Mouse (Mus musculus): ENCODE measurements around the gene Ism2. TPM values are rescaled to one million over a fixed set of nuclear protein-coding genes. Genes with fewer than 3 reads are reported as not detected.
A peak's percentile ranks its signal among the peaks of the same experiment; 100 is the strongest.

The Ism2 gene
- polyA plus RNA-seq, 1 experiment from 2014 or later: 1.1 TPM

GRCm38 (mm10) chr12:87266108-87266826, 33.2 kb downstream of the Ism2 start, which contains the start of the genes Vipas39 and Ahsa1:
Gene Vipas39, minus strand, starts transcription at chr12:87266256.
Gene Ahsa1, plus strand, starts transcription at chr12:87266479.
- peak; percentile 52 for TF ChIP-seq CTCF (IDR thresholded peaks at IDR 0.05; ENCODE audit: low read depth)
- Histone ChIP-seq H3K36me3 (ENCODE audit: insufficient read depth) (peaks cover 40% of the 10 kb centered on the region), H3K4me1 (ENCODE audit: insufficient read depth) (0 out of 2 replicates have a peak, but pooled peaks cover 13% of the 10 kb centered on the region), H3K4me3 (ENCODE audit: low read depth, low read length) (peak within 1 kb of the TSS; percentile 84), H3K9me3 (ENCODE audit: low read depth, low read length) (no peaks in the 10 kb centered on the region), H3K27ac (ENCODE audit: low read depth) (peak within 1 kb of the TSS; percentile 89), H3K9ac (peak within 1 kb of the TSS; percentile 89), H3K27me3 (ENCODE audit: insufficient read depth, low read length) (no peaks in the 10 kb centered on the region), H3K4me2 (peak within 1 kb of the TSS; percentile 82)
- DNase-seq: peak; percentile 97
- WGBS: under 1% methylated on average over 31 of the region's 31 CpGs
- ATAC-seq (ENCODE audit: insufficient read depth): peak; percentile 98

GRCm38 (mm10) chr12:87265444-87265843, 34.1 kb downstream of the Ism2 start:
- Histone ChIP-seq H3K27ac (ENCODE audit: low read depth) (peak overlapping the region; percentile 44; the same call in 1 of the 2 replicates), H3K9me3 (ENCODE audit: low read depth, low read length) (no peaks in the 10 kb centered on the region), H3K9ac (peak overlapping the region; percentile 89), H3K36me3 (ENCODE audit: insufficient read depth) (peaks cover 39% of the 10 kb centered on the region), H3K4me3 (ENCODE audit: low read depth, low read length) (peak overlapping the region; percentile 84), H3K4me1 (ENCODE audit: insufficient read depth) (0 out of 2 replicates have a peak, but pooled peaks cover 13% of the 10 kb centered on the region), H3K27me3 (ENCODE audit: insufficient read depth, low read length) (no peaks in the 10 kb centered on the region), H3K4me2 (peak overlapping the region; percentile 75)
- DNase-seq (peak; percentile 15), ATAC-seq (ENCODE audit: insufficient read depth) (no peak)
- 19% methylated on average over 11 of the region's 11 CpGs for WGBS
- TF ChIP-seq CTCF (IDR thresholded peaks at IDR 0.05; ENCODE audit: low read depth): no peak

DNA sequence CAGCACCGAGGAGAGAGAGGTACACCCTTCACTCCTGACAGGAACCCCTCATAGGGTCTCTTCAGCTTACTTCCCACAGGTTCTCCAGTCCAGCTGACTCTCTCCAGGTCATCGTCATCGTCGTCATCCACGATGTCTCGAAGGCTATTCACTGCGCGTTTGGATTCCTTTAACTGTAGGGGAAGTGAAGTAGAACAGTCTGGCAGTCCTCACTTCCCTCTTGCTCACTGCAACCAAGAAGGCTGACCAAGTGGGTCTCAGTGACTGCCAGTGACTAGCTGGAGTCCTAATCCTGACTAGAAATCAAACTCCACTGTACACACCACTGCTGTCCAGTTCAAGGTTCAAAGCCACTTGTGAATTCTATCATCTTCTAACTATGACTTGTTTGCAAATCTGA, 38.9 kb downstream of the Ism2 start:
- no peak for TF ChIP-seq CTCF (IDR thresholded peaks at IDR 0.05; ENCODE audit: low read depth)
- Histone ChIP-seq H3K4me2 (no peak overlapping the region), H3K36me3 (ENCODE audit: insufficient read depth) (peaks cover 68% of the 10 kb centered on the region), H3K27ac (ENCODE audit: low read depth) (no peak overlapping the region), H3K27me3 (ENCODE audit: insufficient read depth, low read length) (no peaks in the 10 kb centered on the region), H3K9ac (no peak overlapping the region), H3K4me3 (ENCODE audit: low read depth, low read length) (no peak overlapping the region), H3K9me3 (ENCODE audit: low read depth, low read length) (no peaks in the 10 kb centered on the region), H3K4me1 (ENCODE audit: insufficient read depth) (0 out of 2 replicates have a peak, but pooled peaks cover 6% of the 10 kb centered on the region)
- no peak for ATAC-seq (ENCODE audit: insufficient read depth)
- DNase-seq: no peak
- 95% methylated on average over 8 of the region's 8 CpGs for WGBS

DNA sequence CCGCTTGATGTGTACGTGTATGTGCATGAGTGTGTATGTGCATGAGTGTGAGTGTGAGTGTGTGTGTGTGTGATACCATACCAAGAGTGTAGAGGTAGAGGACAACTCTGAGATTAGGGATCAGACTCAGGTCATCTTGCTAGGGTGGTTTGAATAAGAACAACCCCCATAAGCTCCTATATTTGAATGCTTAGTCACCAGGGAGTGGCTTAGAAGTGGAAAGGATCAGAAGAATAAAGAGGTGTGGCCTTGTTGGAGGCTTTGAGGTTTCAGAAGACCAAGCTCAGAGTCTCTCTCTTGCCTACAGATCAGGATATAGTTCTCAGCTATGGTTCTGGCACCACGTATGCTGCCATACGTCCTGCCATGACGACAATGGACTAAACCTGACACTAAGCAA, 42.9 kb downstream of the Ism2 start:
- no peaks in the 10 kb centered on the region for H3K27me3 ChIP-seq (ENCODE audit: insufficient read depth, low read length)
- no peak overlapping the region; the same call in 1 of the 2 replicates for H3K9ac ChIP-seq
- WGBS: 92% methylated on average over 5 of the region's 5 CpGs
- H3K36me3 ChIP-seq (ENCODE audit: insufficient read depth): peaks cover 86% of the 10 kb centered on the region
- no peaks in the 10 kb centered on the region for H3K9me3 ChIP-seq (ENCODE audit: low read depth, low read length)
- no peak overlapping the region for H3K4me3 ChIP-seq (ENCODE audit: low read depth, low read length)
- TF ChIP-seq CTCF (IDR thresholded peaks at IDR 0.05; ENCODE audit: low read depth): no peak
- H3K27ac ChIP-seq (ENCODE audit: low read depth): no peak overlapping the region
- H3K4me1 ChIP-seq (ENCODE audit: insufficient read depth): no peaks in the 10 kb centered on the region
- no peak for DNase-seq
- H3K4me2 ChIP-seq: no peak overlapping the region
- ATAC-seq (ENCODE audit: insufficient read depth): no peak

GRCm38 (mm10) chr12:87253878-87254277, 45.6 kb downstream of the Ism2 start:
- Histone ChIP-seq H3K9ac (no peak overlapping the region), H3K27me3 (ENCODE audit: insufficient read depth, low read length) (no peaks in the 10 kb centered on the region), H3K27ac (ENCODE audit: low read depth) (no peak overlapping the region), H3K9me3 (ENCODE audit: low read depth, low read length) (no peaks in the 10 kb centered on the region), H3K4me2 (no peak overlapping the region), H3K4me3 (ENCODE audit: low read depth, low read length) (no peak overlapping the region), H3K36me3 (ENCODE audit: insufficient read depth) (peaks cover 89% of the 10 kb centered on the region), H3K4me1 (ENCODE audit: insufficient read depth) (no peaks in the 10 kb centered on the region)
- TF ChIP-seq CTCF (IDR thresholded peaks at IDR 0.05; ENCODE audit: low read depth): no peak
- no peak for ATAC-seq (ENCODE audit: insufficient read depth)
- no peak for DNase-seq
- 93% methylated on average over 6 of the region's 6 CpGs for WGBS

DNA sequence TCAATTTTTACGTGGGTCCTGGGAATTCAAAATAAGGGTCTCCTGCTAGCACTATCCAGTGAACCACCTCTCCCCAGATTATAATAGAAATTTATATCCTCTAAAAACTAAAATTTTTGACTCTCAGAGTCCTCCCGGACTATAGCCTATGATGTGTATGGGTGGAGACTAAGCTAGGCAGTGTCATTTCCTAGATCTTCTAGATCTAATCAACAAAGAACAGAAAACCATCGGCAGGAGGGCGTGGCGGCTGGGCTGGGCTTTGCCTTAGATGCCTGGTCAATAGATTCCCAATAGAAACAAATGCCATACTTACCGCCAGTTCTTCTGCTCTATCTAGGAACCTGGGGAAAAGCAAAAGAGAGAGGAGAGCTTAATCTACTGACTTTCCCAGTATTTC, 49.3 kb downstream of the Ism2 start:
- Histone ChIP-seq H3K4me2 (no peak overlapping the region), H3K9ac (no peak overlapping the region), H3K4me1 (ENCODE audit: insufficient read depth) (no peaks in the 10 kb centered on the region), H3K9me3 (ENCODE audit: low read depth, low read length) (no peaks in the 10 kb centered on the region), H3K27ac (ENCODE audit: low read depth) (no peak overlapping the region), H3K4me3 (ENCODE audit: low read depth, low read length) (no peak overlapping the region), H3K36me3 (ENCODE audit: insufficient read depth) (peaks cover 82% of the 10 kb centered on the region), H3K27me3 (ENCODE audit: insufficient read depth, low read length) (no peaks in the 10 kb centered on the region)
- TF ChIP-seq CTCF (IDR thresholded peaks at IDR 0.05; ENCODE audit: low read depth): no peak
- ATAC-seq (ENCODE audit: insufficient read depth) (no peak), DNase-seq (no peak)
- 86% methylated on average over 6 of the region's 6 CpGs for WGBS

GRCm38 (mm10) chr12:87238632-87239031, 60.9 kb downstream of the Ism2 start, which contains the start of gene Noxred1:
Gene Noxred1, minus strand, starts transcription at chr12:87238732.
- ATAC-seq (ENCODE audit: insufficient read depth) (no peak), DNase-seq (no peak)
- Histone ChIP-seq H3K27ac (ENCODE audit: low read depth) (no peak within 1 kb of the TSS), H3K9me3 (ENCODE audit: low read depth, low read length) (no peaks in the 10 kb centered on the region), H3K4me1 (ENCODE audit: insufficient read depth) (no peaks in the 10 kb centered on the region), H3K9ac (no peak within 1 kb of the TSS), H3K27me3 (ENCODE audit: insufficient read depth, low read length) (no peaks in the 10 kb centered on the region), H3K4me3 (ENCODE audit: low read depth, low read length) (no peak within 1 kb of the TSS), H3K4me2 (no peak within 1 kb of the TSS), H3K36me3 (ENCODE audit: insufficient read depth) (peaks cover 48% of the 10 kb centered on the region)
- no peak for TF ChIP-seq CTCF (IDR thresholded peaks at IDR 0.05; ENCODE audit: low read depth)
- 91% methylated on average over 1 of the region's 1 CpGs for WGBS

Measured in lung, embryonic 14.5 days (tissue).